Mouse (Mus musculus) megakaryocyte, embryonic 14.5 days (primary cell): ENCODE data around the gene Ppl.

Experiments used
- FLI1 ChIP-seq: IDR thresholded peaks from 2 replicates; pipeline ENCODE4 v1.6.1; 2012; ENCODE audit warnings: low read length, inconsistent platforms, mixed read lengths
- GATA1 ChIP-seq: IDR thresholded peaks from 3 replicates; pipeline ENCODE4 v1.6.1; 2012; ENCODE audit warnings: mixed read lengths, low read length, inconsistent platforms, borderline replicate concordance

GRCm38 (mm10) chr16:5049182-5049773, 82.9 kb downstream of the Ppl start:
- TF ChIP-seq GATA1: no peak
- TF ChIP-seq FLI1: no peak
